Mouse (Mus musculus) heart, embryonic 13.5 days (tissue): ENCODE data around the gene Aimp2. TPM values are rescaled to one million over a fixed set of nuclear protein-coding genes. Genes with fewer than 3 reads are reported as not detected.

Experiments used
- ATAC-seq: fragments of 200-750 bp; cut with Nextera tagmentation; 2 replicates; pipeline ENCODE4 v1.8.0; 2017; ENCODE audit warnings: moderate TSS enrichment; ENCODE audit not compliant: insufficient number of reproducible peaks, low FRiP score, low TSS enrichment; ENCODE audit errors: extremely low read depth
- H3K27ac ChIP-seq: fragments of 300-500 bp; sonication (generic); replicated peaks from 2 replicates; pipeline ENCODE4 v1.5.1; 2015; ENCODE audit warnings: moderate library complexity, mild to moderate bottlenecking, inconsistent platforms
- H3K27me3 ChIP-seq: fragments of 300-500 bp; sonication (generic); replicated peaks from 2 replicates; pipeline ENCODE4 v1.6.1; 2015; ENCODE audit warnings: mild to moderate bottlenecking, inconsistent platforms
- H3K36me3 ChIP-seq: fragments of 300-500 bp; sonication (generic); 2 replicates; pipeline ENCODE4 v1.6.1; 2015; ENCODE audit warnings: mild to moderate bottlenecking, inconsistent platforms
- H3K4me1 ChIP-seq: fragments of 300-500 bp; sonication (generic); 2 replicates; pipeline ENCODE4 v1.6.1; 2015; ENCODE audit warnings: inconsistent platforms
- H3K4me2 ChIP-seq: fragments of 300-500 bp; sonication (generic); 2 replicates; pipeline ENCODE4 v1.6.1; 2015; ENCODE audit warnings: inconsistent platforms, mild to moderate bottlenecking, moderate library complexity
- H3K4me3 ChIP-seq: fragments of 300-500 bp; sonication (generic); 2 replicates; pipeline ENCODE4 v1.5.1; 2015; ENCODE audit warnings: moderate library complexity, mild to moderate bottlenecking, inconsistent platforms
- H3K9ac ChIP-seq: fragments of 300-500 bp; sonication (generic); 2 replicates; pipeline ENCODE4 v1.6.1; 2015; ENCODE audit warnings: inconsistent platforms, mild to moderate bottlenecking, moderate library complexity
- H3K9me3 ChIP-seq: fragments of 300-500 bp; sonication (generic); 2 replicates; pipeline ENCODE4 v1.6.1; 2016; ENCODE audit warnings: inconsistent platforms
- WGBS: fragments of 180-500 bp; shearing (Covaris S2); methylation state at CpG from one replicate; pipeline ENCODE4 v1.1.7; 2015; ENCODE audit warnings: mixed read lengths; 5-methylcytosine and 5-hydroxymethylcytosine counted together
- polyA plus RNA-seq: library from polyadenylated mRNA; unstranded; fragments of >200 nt; fragmentation: Nextera tagmentation; extraction: Ambion mirVana; gene quantifications from 2 replicates; pipeline ENCODE4 v1.2.1, GENCODE M21; 2015

Gene Aimp2
- polyA plus RNA-seq, 1 experiment from 2014 or later: 93.9 TPM

GRCm38 (mm10) chr5:143897635-143898330 lies 11.9 kb downstream of the Aimp2 start, which contains the start of gene Ankrd61:
Gene Ankrd61, minus strand, starts transcription at chr5:143897685.
- Histone ChIP-seq H3K27me3 (no peaks in the 10 kb centered on the region), H3K4me1 (no peaks in the 10 kb centered on the region), H3K9me3 (no peaks in the 10 kb centered on the region), H3K9ac (no peak within 1 kb of the TSS), H3K4me2 (no peak within 1 kb of the TSS), H3K27ac (no peak within 1 kb of the TSS), H3K36me3 (peaks cover 89% of the 10 kb centered on the region), H3K4me3 (no peak within 1 kb of the TSS)
- 83% methylated on average over 14 of the region's 14 CpGs for WGBS
- no peak for ATAC-seq

GRCm38 (mm10) chr5:143893396-143893795 lies 16.3 kb downstream of the Aimp2 start:
- Histone ChIP-seq H3K36me3 (peaks cover 87% of the 10 kb centered on the region), H3K4me3 (no peak overlapping the region), H3K4me2 (no peak overlapping the region), H3K9ac (no peak overlapping the region), H3K27me3 (no peaks in the 10 kb centered on the region), H3K9me3 (no peaks in the 10 kb centered on the region), H3K4me1 (peaks cover 7% of the 10 kb centered on the region; the same call in 1 of the 2 replicates), H3K27ac (no peak overlapping the region)
- 65% methylated on average over 5 of the region's 5 CpGs for WGBS
- ATAC-seq: no peak

- H3K9ac ChIP-seq: 0 out of 2 replicates have a peak overlapping the region, but pooled peaks have one; percentile 19
- peaks cover 87% of the 10 kb centered on the region for H3K36me3 ChIP-seq
- no peak overlapping the region for H3K4me2 ChIP-seq
- no peaks in the 10 kb centered on the region for H3K27me3 ChIP-seq
- 42% methylated on average over 9 of the region's 9 CpGs for WGBS
- H3K9me3 ChIP-seq: no peaks in the 10 kb centered on the region
- no peak for ATAC-seq
- H3K4me3 ChIP-seq: no peak overlapping the region
- peaks cover 7% of the 10 kb centered on the region; the same call in 1 of the 2 replicates for H3K4me1 ChIP-seq
- no peak overlapping the region for H3K27ac ChIP-seq
Measured at GRCm38 (mm10) chr5:143892255-143892886, 17.3 kb downstream of the Aimp2 start.

GRCm38 (mm10) chr5:143890741-143891140 lies 18.9 kb downstream of the Aimp2 start:
- Histone ChIP-seq H3K4me3 (no peak overlapping the region), H3K36me3 (peaks cover 92% of the 10 kb centered on the region), H3K9me3 (0 out of 2 replicates have a peak, but pooled peaks cover 2% of the 10 kb centered on the region), H3K4me2 (no peak overlapping the region), H3K4me1 (peaks cover 7% of the 10 kb centered on the region; the same call in 1 of the 2 replicates), H3K27me3 (no peaks in the 10 kb centered on the region), H3K9ac (no peak overlapping the region), H3K27ac (no peak overlapping the region)
- ATAC-seq: no peak
- WGBS: 58% methylated on average over 6 of the region's 6 CpGs

GRCm38 (mm10) chr5:143885274-143885673 lies 24.4 kb downstream of the Aimp2 start:
- Histone ChIP-seq H3K4me3 (no peak overlapping the region), H3K4me2 (no peak overlapping the region), H3K9ac (no peak overlapping the region), H3K9me3 (0 out of 2 replicates have a peak, but pooled peaks cover 5% of the 10 kb centered on the region), H3K27ac (peak overlapping the region; percentile 48), H3K36me3 (peaks cover 100% of the 10 kb centered on the region), H3K4me1 (peaks cover 6% of the 10 kb centered on the region; the same call in 1 of the 2 replicates), H3K27me3 (no peaks in the 10 kb centered on the region)
- no peak for ATAC-seq
- WGBS: 66% methylated on average over 3 of the region's 3 CpGs

- Histone ChIP-seq H3K36me3 (peaks cover 75% of the 10 kb centered on the region), H3K4me3 (no peak overlapping the region), H3K27ac (no peak overlapping the region), H3K4me1 (no peaks in the 10 kb centered on the region), H3K27me3 (no peaks in the 10 kb centered on the region), H3K9me3 (no peaks in the 10 kb centered on the region), H3K4me2 (no peak overlapping the region), H3K9ac (no peak overlapping the region)
- 61% methylated on average over 4 of the region's 4 CpGs for WGBS
- ATAC-seq: no peak
Measured at GRCm38 (mm10) chr5:143874571-143874970, 35.1 kb downstream of the Aimp2 start.

- ATAC-seq: no peak
- Histone ChIP-seq H3K9me3 (no peaks in the 10 kb centered on the region), H3K4me3 (no peak overlapping the region), H3K27ac (no peak overlapping the region), H3K27me3 (no peaks in the 10 kb centered on the region), H3K9ac (no peak overlapping the region), H3K36me3 (peaks cover 47% of the 10 kb centered on the region), H3K4me2 (no peak overlapping the region), H3K4me1 (no peaks in the 10 kb centered on the region)
- 83% methylated on average over 11 of the region's 11 CpGs for WGBS
Measured at GRCm38 (mm10) chr5:143871547-143872169, 38.0 kb downstream of the Aimp2 start.

Other genes with a start within 250 kb of the Aimp2 start
- gene Usp42, start 177.6 kb downstream of the Aimp2 start, polyA plus RNA-seq: 10.9 and 11.2 TPM in 2 replicates
- 26.7 and 26.9 TPM in 2 replicates for gene Eif2ak1, start 92.1 kb downstream of the Aimp2 start, polyA plus RNA-seq
- gene Ankrd61, start 12.2 kb downstream of the Aimp2 start, polyA plus RNA-seq: 0.08 and 0.21 TPM in 2 replicates
- 19.6 and 22.9 TPM in 2 replicates for gene Pms2, start 117 bp upstream of the Aimp2 start, polyA plus RNA-seq
- gene Gm42421, start 18.3 kb upstream of the Aimp2 start, polyA plus RNA-seq: 0.45 and 0.69 TPM in 2 replicates
- gene Rsph10b, start 23.2 kb upstream of the Aimp2 start, polyA plus RNA-seq: 0.87 and 1.7 TPM in 2 replicates
- 48.1 and 50.9 TPM in 2 replicates for gene Ccz1, start 105.0 kb upstream of the Aimp2 start, polyA plus RNA-seq
- gene Ocm, start 116.8 kb upstream of the Aimp2 start, polyA plus RNA-seq: not detected in 2 replicates
- gene Lmtk2, start 190.6 kb upstream of the Aimp2 start, polyA plus RNA-seq: 3.6 and 4.1 TPM in 2 replicates